Mouse (Mus musculus) intestine, embryonic 15.5 days (tissue): Measurements from ENCODE around the gene F7. TPM values are rescaled to one million over a fixed set of nuclear protein-coding genes. Genes with fewer than 3 reads are reported as not detected.
A peak's percentile ranks its signal among the peaks of the same experiment; 100 is the strongest.

Experiments used
- ATAC-seq: fragments of 200-750 bp; cut with Nextera tagmentation; 2 replicates; pipeline ENCODE4 v1.8.0; 2017; ENCODE audit warnings: moderate TSS enrichment, moderate library complexity
- H3K27ac ChIP-seq: fragments of 300-500 bp; sonication (generic); 2 replicates; pipeline ENCODE4 v1.5.1; 2015; ENCODE audit warnings: mild to moderate bottlenecking, inconsistent platforms
- H3K27me3 ChIP-seq: fragments of 300-500 bp; sonication (generic); replicated peaks from 2 replicates; pipeline ENCODE4 v1.6.1; 2015; ENCODE audit warnings: inconsistent platforms
- H3K36me3 ChIP-seq: fragments of 300-500 bp; sonication (generic); 2 replicates; pipeline ENCODE4 v1.6.1; 2015; ENCODE audit warnings: inconsistent platforms
- H3K4me1 ChIP-seq: fragments of 300-500 bp; sonication (generic); replicated peaks from 2 replicates; pipeline ENCODE4 v1.6.1; 2015; ENCODE audit warnings: inconsistent platforms
- H3K4me2 ChIP-seq: fragments of 300-500 bp; sonication (generic); replicated peaks from 2 replicates; pipeline ENCODE4 v1.6.1; 2015; ENCODE audit warnings: mild to moderate bottlenecking, inconsistent platforms
- H3K4me3 ChIP-seq: fragments of 300-500 bp; sonication (generic); replicated peaks from 2 replicates; pipeline ENCODE4 v1.5.1; 2015; ENCODE audit warnings: inconsistent platforms
- H3K9ac ChIP-seq: fragments of 300-500 bp; sonication (generic); 2 replicates; pipeline ENCODE4 v1.6.1; 2015; ENCODE audit warnings: inconsistent platforms
- H3K9me3 ChIP-seq: fragments of 300-500 bp; sonication (generic); 2 replicates; pipeline ENCODE4 v1.6.1; 2016; ENCODE audit warnings: inconsistent platforms
- WGBS: fragments of 180-500 bp; shearing (Covaris S2); methylation state at CpG from one replicate; pipeline ENCODE4 v1.1.7; 2015; 5-methylcytosine and 5-hydroxymethylcytosine counted together
- polyA plus RNA-seq: library from polyadenylated mRNA; unstranded; fragments of >200 nt; fragmentation: Nextera tagmentation; extraction: Ambion mirVana; gene quantifications from 2 replicates; pipeline ENCODE4 v1.2.1, GENCODE M21; 2015

Gene F7
- polyA plus RNA-seq, 1 experiment from 2014 or later = 0.15 TPM

GRCm38 (mm10) chr8:12994468-12994867, 31.4 kb upstream of the F7 start:
- H3K9ac ChIP-seq = no peak overlapping the region
- 81% methylated on average over 5 of the region's 5 CpGs for WGBS

GRCm38 (mm10) chr8:12995481-12995880, 30.4 kb upstream of the F7 start:
- Histone ChIP-seq H3K9ac (no peak overlapping the region), H3K4me1 (no peaks in the 10 kb centered on the region), H3K4me3 (no peak overlapping the region), H3K27ac (no peak overlapping the region), H3K27me3 (no peaks in the 10 kb centered on the region), H3K9me3 (no peaks in the 10 kb centered on the region), H3K36me3 (no peaks in the 10 kb centered on the region), H3K4me2 (no peak overlapping the region)
- 58% methylated on average over 5 of the region's 5 CpGs for WGBS
- ATAC-seq = no peak

More at GRCm38 (mm10) chr8:12994468-12994867, 31.4 kb upstream of the F7 start:
- Histone ChIP-seq H3K9me3 (no peaks in the 10 kb centered on the region), H3K27me3 (no peaks in the 10 kb centered on the region), H3K36me3 (no peaks in the 10 kb centered on the region), H3K4me1 (no peaks in the 10 kb centered on the region), H3K4me3 (no peak overlapping the region), H3K27ac (no peak overlapping the region), H3K4me2 (no peak overlapping the region)
- ATAC-seq = no peak

GRCm38 (mm10) chr8:12996831-12997275, 29.0 kb upstream of the F7 start:
- WGBS = 36% methylated on average over 8 of the region's 8 CpGs
- Histone ChIP-seq H3K9me3 (no peaks in the 10 kb centered on the region), H3K27me3 (no peaks in the 10 kb centered on the region), H3K27ac (no peak overlapping the region), H3K4me2 (no peak overlapping the region), H3K4me1 (no peaks in the 10 kb centered on the region), H3K4me3 (no peak overlapping the region), H3K9ac (no peak overlapping the region), H3K36me3 (no peaks in the 10 kb centered on the region)
- ATAC-seq = no peak

- WGBS = 66% methylated on average over 8 of the region's 8 CpGs
- no peaks in the 10 kb centered on the region for H3K9me3 ChIP-seq
- 0 out of 2 replicates have a peak, but pooled peaks cover 4% of the 10 kb centered on the region for H3K36me3 ChIP-seq
- ATAC-seq = no peak
- no peak overlapping the region for H3K9ac ChIP-seq
- no peak overlapping the region for H3K4me3 ChIP-seq
- H3K27ac ChIP-seq = no peak overlapping the region
- no peaks in the 10 kb centered on the region for H3K4me1 ChIP-seq
- no peaks in the 10 kb centered on the region for H3K27me3 ChIP-seq
- no peak overlapping the region for H3K4me2 ChIP-seq
Observed at GRCm38 (mm10) chr8:12998331-12998730, 27.5 kb upstream of the F7 start.

GRCm38 (mm10) chr8:12999793-13000192, 26.0 kb upstream of the F7 start:
- Histone ChIP-seq H3K27me3 (no peaks in the 10 kb centered on the region), H3K4me2 (no peak overlapping the region), H3K9ac (no peak overlapping the region), H3K27ac (no peak overlapping the region), H3K36me3 (0 out of 2 replicates have a peak, but pooled peaks cover 4% of the 10 kb centered on the region), H3K9me3 (no peaks in the 10 kb centered on the region), H3K4me1 (no peaks in the 10 kb centered on the region), H3K4me3 (no peak overlapping the region)
- 73% methylated on average over 9 of the region's 9 CpGs for WGBS
- no peak for ATAC-seq

GRCm38 (mm10) chr8:13007458-13007857, 18.4 kb upstream of the F7 start:
- no peak overlapping the region for H3K4me3 ChIP-seq
- H3K27ac ChIP-seq = no peak overlapping the region
- WGBS = 79% methylated on average over 4 of the region's 4 CpGs
- no peak overlapping the region for H3K9ac ChIP-seq
- no peak overlapping the region for H3K4me2 ChIP-seq
- no peaks in the 10 kb centered on the region for H3K27me3 ChIP-seq
- no peak for ATAC-seq
- H3K9me3 ChIP-seq = no peaks in the 10 kb centered on the region
- H3K4me1 ChIP-seq = no peaks in the 10 kb centered on the region
- peaks cover 17% of the 10 kb centered on the region for H3K36me3 ChIP-seq

GRCm38 (mm10) chr8:13010313-13010712, 15.5 kb upstream of the F7 start:
- Histone ChIP-seq H3K36me3 (peaks cover 13% of the 10 kb centered on the region), H3K4me3 (no peak overlapping the region), H3K4me1 (no peaks in the 10 kb centered on the region), H3K9ac (no peak overlapping the region), H3K27me3 (no peaks in the 10 kb centered on the region), H3K4me2 (no peak overlapping the region), H3K27ac (no peak overlapping the region), H3K9me3 (no peaks in the 10 kb centered on the region)
- ATAC-seq = 0 out of 2 replicates have a peak, but pooled peaks have one; percentile 34
- 59% methylated on average over 4 of the region's 4 CpGs for WGBS

- no peak for ATAC-seq
- H3K4me1 ChIP-seq = no peaks in the 10 kb centered on the region
- no peaks in the 10 kb centered on the region for H3K27me3 ChIP-seq
- H3K4me3 ChIP-seq = no peak overlapping the region
- no peak overlapping the region for H3K4me2 ChIP-seq
- WGBS = 40% methylated on average over 4 of the region's 4 CpGs
- H3K9ac ChIP-seq = no peak overlapping the region
- H3K9me3 ChIP-seq = no peaks in the 10 kb centered on the region
- H3K27ac ChIP-seq = no peak overlapping the region
- no peaks in the 10 kb centered on the region for H3K36me3 ChIP-seq
Observed at GRCm38 (mm10) chr8:13019560-13019959, 6.3 kb upstream of the F7 start.

- Histone ChIP-seq H3K4me2 (no peak overlapping the region), H3K9me3 (no peaks in the 10 kb centered on the region), H3K4me3 (no peak overlapping the region), H3K9ac (no peak overlapping the region), H3K27ac (no peak overlapping the region), H3K36me3 (no peaks in the 10 kb centered on the region), H3K27me3 (no peaks in the 10 kb centered on the region), H3K4me1 (no peaks in the 10 kb centered on the region)
- no peak for ATAC-seq
- 94% methylated on average over 8 of the region's 8 CpGs for WGBS
Observed at GRCm38 (mm10) chr8:13021830-13022229, 4.0 kb upstream of the F7 start.

GRCm38 (mm10) chr8:13027615-13028014, 1.8 kb downstream of the F7 start:
- Histone ChIP-seq H3K9me3 (no peaks in the 10 kb centered on the region), H3K4me1 (no peaks in the 10 kb centered on the region), H3K36me3 (no peaks in the 10 kb centered on the region), H3K9ac (no peak overlapping the region), H3K4me2 (no peak overlapping the region), H3K27ac (no peak overlapping the region), H3K27me3 (no peaks in the 10 kb centered on the region), H3K4me3 (no peak overlapping the region)
- no peak for ATAC-seq
- 78% methylated on average over 5 of the region's 5 CpGs for WGBS

GRCm38 (mm10) chr8:13028482-13028881, 2.6 kb downstream of the F7 start:
- Histone ChIP-seq H3K4me1 (no peaks in the 10 kb centered on the region), H3K9ac (no peak overlapping the region), H3K27me3 (no peaks in the 10 kb centered on the region), H3K9me3 (no peaks in the 10 kb centered on the region), H3K4me3 (no peak overlapping the region), H3K36me3 (no peaks in the 10 kb centered on the region), H3K27ac (no peak overlapping the region), H3K4me2 (no peak overlapping the region)
- WGBS = 77% methylated on average over 5 of the region's 5 CpGs
- ATAC-seq = no peak

GRCm38 (mm10) chr8:13036346-13036812, 10.5 kb downstream of the F7 start:
- Histone ChIP-seq H3K4me1 (0 out of 2 replicates have a peak, but pooled peaks cover 3% of the 10 kb centered on the region), H3K4me3 (no peak overlapping the region), H3K9ac (no peak overlapping the region), H3K27ac (no peak overlapping the region), H3K27me3 (no peaks in the 10 kb centered on the region), H3K9me3 (no peaks in the 10 kb centered on the region), H3K4me2 (no peak overlapping the region), H3K36me3 (no peaks in the 10 kb centered on the region)
- ATAC-seq = no peak
- WGBS = 94% methylated on average over 10 of the region's 10 CpGs

- H3K36me3 ChIP-seq = no peaks in the 10 kb centered on the region
- H3K9ac ChIP-seq = no peak within 1 kb of the TSS
- H3K4me2 ChIP-seq = no peak within 1 kb of the TSS
- WGBS = 61% methylated on average over 7 of the region's 7 CpGs
- no peak within 1 kb of the TSS for H3K4me3 ChIP-seq
- peak; percentile 55 for ATAC-seq
- H3K27me3 ChIP-seq = no peaks in the 10 kb centered on the region
- H3K4me1 ChIP-seq = 0 out of 2 replicates have a peak, but pooled peaks cover 3% of the 10 kb centered on the region
- no peak within 1 kb of the TSS for H3K27ac ChIP-seq
- H3K9me3 ChIP-seq = no peaks in the 10 kb centered on the region
Observed at GRCm38 (mm10) chr8:13037015-13037414, 11.2 kb downstream of the F7 start, which contains the start of gene F10. Gene F10 (plus strand): TSS chr8:13037308.
